In the genomic region with DNA sequence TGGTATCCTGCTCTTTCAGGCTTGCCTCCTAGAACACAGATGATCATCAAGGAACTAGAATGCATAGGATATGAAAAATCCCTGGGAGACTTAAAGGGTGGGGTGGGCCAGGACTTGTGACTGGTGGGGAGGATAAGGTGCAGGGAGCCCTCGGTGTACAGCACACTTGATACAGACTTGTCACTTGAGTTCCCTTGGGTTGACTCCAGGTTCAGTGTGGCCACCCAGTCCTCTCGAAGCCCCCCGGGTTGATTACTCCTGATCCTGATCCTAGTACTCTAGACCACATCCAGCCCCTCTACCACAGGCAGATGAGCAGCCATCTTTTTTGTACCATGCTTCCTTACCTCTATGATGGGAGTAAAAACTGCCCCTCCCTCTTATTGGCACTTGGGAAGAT, we compare ENCODE assay signal across 13 mouse cellular contexts. TPM values are rescaled to one million over a fixed set of nuclear protein-coding genes. Genes with fewer than 3 reads are reported as not detected.
DNase-seq lines count a peak whose midpoint lies in the region; ATAC-seq and TF ChIP-seq lines count a peak whose summit lies in the region.
"Had no signal": no experiment of that assay in that cellular context is flagged by ENCODE, and none has a peak within 500 bp of the region (broad histone marks: within the 10 kb centered on the region; RNA-seq: fewer than 3 reads in every experiment).

No protein-coding gene starts in this region.

- H3K9ac ChIP-seq in heart, adult 2 months (ENCODE audit: low read depth, low read length), result no peak overlapping the region
- no peak overlapping the region for H3K9ac ChIP-seq in kidney, embryonic 16.5 days (replicated peaks; ENCODE audit: low read length)
- no peak overlapping the region for H3K9ac ChIP-seq in neural tube, embryonic 15.5 days (replicated peaks)
- H3K9ac ChIP-seq in stomach, embryonic 16.5 days (ENCODE audit: low read length), result peak overlapping the region; percentile 67
- H3K9ac ChIP-seq: hindbrain, embryonic 14.5 days had no signal

- peaks cover 30% of the 10 kb centered on the region for H3K4me1 ChIP-seq in heart, adult 2 months (ENCODE audit: control insufficient read depth, insufficient read depth, low read length)
- peaks cover 68% of the 10 kb centered on the region for H3K4me1 ChIP-seq in kidney, embryonic 16.5 days (ENCODE audit: insufficient read depth, low read length)
- H3K4me1 ChIP-seq in neural tube, embryonic 15.5 days, result peaks cover 52% of the 10 kb centered on the region
- peaks cover 53% of the 10 kb centered on the region for H3K4me1 ChIP-seq in stomach, embryonic 16.5 days (ENCODE audit: control insufficient read depth, insufficient read depth, low read length)

- DNase-seq in heart, adult 2 months, result no peak
- no peak for DNase-seq in heart, adult 9 months (ENCODE audit: low spot score in 2 of 2)
- DNase-seq in kidney, postnatal 4 days, result no peak
- no peak for DNase-seq in neural tube, embryonic 10.5 days (ENCODE audit: extremely low spot score, low spot score)
- no peak for DNase-seq in spleen, postnatal 14 days (ENCODE audit: low spot score in 2 of 2)
- DNase-seq: B cell, adult 2 months; cerebellum, adult 8-10 months had no signal

- WGBS in heart, adult 2 months, result 85% methylated on average over 3 of the region's 3 CpGs
- WGBS in kidney, embryonic 16.5 days, result 86% methylated on average over 3 of the region's 3 CpGs
- 94% methylated on average over 3 of the region's 3 CpGs for WGBS in neural tube, embryonic 15.5 days
- WGBS in stomach, embryonic 16.5 days, result 78% methylated on average over 3 of the region's 3 CpGs

- H3K27me3 ChIP-seq in heart, adult 2 months (ENCODE audit: control insufficient read depth, insufficient read depth, low read length), result no peaks in the 10 kb centered on the region
- H3K27me3 ChIP-seq in kidney, embryonic 16.5 days (ENCODE audit: insufficient read depth, low read length), result no peaks in the 10 kb centered on the region
- H3K27me3 ChIP-seq in neural tube, embryonic 15.5 days (replicated peaks), result 0 out of 2 replicates have a peak, but pooled peaks cover 3% of the 10 kb centered on the region
- H3K27me3 ChIP-seq in stomach, embryonic 16.5 days (ENCODE audit: control insufficient read depth, insufficient read depth, low read length), result no peaks in the 10 kb centered on the region

- H3K27ac ChIP-seq in heart, adult 2 months, result peak overlapping the region; percentile 86
- H3K27ac ChIP-seq in kidney, embryonic 16.5 days (ENCODE audit: low read length), result peak overlapping the region; percentile 75
- peak overlapping the region; percentile 72; the same call in 1 of the 2 replicates for H3K27ac ChIP-seq in neural tube, embryonic 15.5 days (replicated peaks)
- peak overlapping the region; percentile 98 for H3K27ac ChIP-seq in stomach, embryonic 16.5 days (ENCODE audit: low read length)

- TF ChIP-seq CTCF in heart, adult 2 months (IDR thresholded peaks at IDR 0.05), result no peak

- H3K4me3 ChIP-seq in heart, adult 2 months, result no peak overlapping the region
- H3K4me3 ChIP-seq in kidney, embryonic 16.5 days (ENCODE audit: low read length), result no peak overlapping the region
- no peak overlapping the region for H3K4me3 ChIP-seq in neural tube, embryonic 15.5 days (replicated peaks)
- H3K4me3 ChIP-seq in stomach, embryonic 16.5 days (replicated peaks; ENCODE audit: low read length), result no peak overlapping the region
- H3K4me3 ChIP-seq: erythroblast, embryonic 14.5 days had no signal

- H3K4me2 ChIP-seq in kidney, embryonic 16.5 days (replicated peaks; ENCODE audit: low read depth, low read length), result no peak overlapping the region
- H3K4me2 ChIP-seq in neural tube, embryonic 15.5 days, result peak overlapping the region; percentile 87; the same call in 1 of the 2 replicates
- peak overlapping the region; percentile 72 for H3K4me2 ChIP-seq in stomach, embryonic 16.5 days (ENCODE audit: low read depth, low read length)

- TF ChIP-seq EP300 in heart, adult 2 months (IDR thresholded peaks at IDR 0.05; ENCODE audit: insufficient read depth, low read depth, low read length), result no peak

- no peaks in the 10 kb centered on the region; the same call in 1 of the 2 replicates for H3K36me3 ChIP-seq in heart, adult 2 months (ENCODE audit: control insufficient read depth, insufficient read depth, low read length)
- H3K36me3 ChIP-seq in kidney, embryonic 16.5 days (ENCODE audit: insufficient read depth, low read length), result no peaks in the 10 kb centered on the region
- H3K36me3 ChIP-seq in neural tube, embryonic 15.5 days, result peaks cover 4% of the 10 kb centered on the region
- no peaks in the 10 kb centered on the region for H3K36me3 ChIP-seq in stomach, embryonic 16.5 days (ENCODE audit: control insufficient read depth, insufficient read depth, low read length)

- H3K9me3 ChIP-seq in kidney, embryonic 16.5 days (ENCODE audit: low read length), result no peaks in the 10 kb centered on the region
- H3K9me3 ChIP-seq in neural tube, embryonic 15.5 days (replicated peaks), result no peaks in the 10 kb centered on the region
- H3K9me3 ChIP-seq in stomach, embryonic 16.5 days (replicated peaks; ENCODE audit: control insufficient read depth, low read length), result no peaks in the 10 kb centered on the region
- H3K9me3 ChIP-seq: megakaryocyte, embryonic 14.5 days had no signal

- ATAC-seq in kidney, embryonic 16.5 days (ENCODE audit: low FRiP score, low TSS enrichment), result no peak
- no peak for ATAC-seq in neural tube, embryonic 15.5 days (ENCODE audit: low FRiP score)
- ATAC-seq in stomach, embryonic 16.5 days (ENCODE audit: insufficient read depth, low FRiP score), result no peak

- TF ChIP-seq POLR2A in heart, adult 2 months (IDR thresholded peaks at IDR 0.05; ENCODE audit: insufficient read depth, low read depth, low read length), result no peak

- intact Hi-C loops in heart, adult 2 months (cut with DNase I), result no loop called here

- 0 out of 2 replicates have a peak, but pooled peaks cover 2% of the 10 kb centered on the region for H3K79me2 ChIP-seq in heart, adult 2 months (replicated peaks; ENCODE audit: control insufficient read depth, insufficient read depth, low read length)

RNA-seq across cellular contexts. Expression of a gene that starts 4.2 kb away (rescaled TPM):
- total RNA-seq in heart, adult 2 months (2021), result 10 to 100 TPM in 1 of 2 experiments, 1 to 10 TPM in 1; 3.8 to 13.8 TPM
- 5.3 and 6.3 TPM in 2 replicates for polyA plus RNA-seq in heart, adult 2 months (2012; rRNA removed)
- 4.2 and 4.6 TPM in 2 replicates for polyA plus RNA-seq in kidney, embryonic 16.5 days (2015; fragmentation: Nextera tagmentation; extraction: Ambion mirVana)
- polyA plus RNA-seq in neural tube, embryonic 15.5 days (2015; fragmentation: Nextera tagmentation; extraction: Ambion mirVana), result 4.9 and 5.3 TPM in 2 replicates
- polyA plus RNA-seq in stomach, embryonic 16.5 days (2015; fragmentation: Nextera tagmentation; extraction: Ambion mirVana), result 7.7 and 8.9 TPM in 2 replicates

RNA-seq across cellular contexts. Expression of a gene that starts 39.5 kb away (rescaled TPM):
- 1 to 10 TPM; 5.0 to 5.1 TPM for total RNA-seq in heart, adult 2 months (2021)
- polyA plus RNA-seq in heart, adult 2 months (2012; rRNA removed), result 5.0 and 5.3 TPM in 2 replicates
- 10.7 and 11.3 TPM in 2 replicates for polyA plus RNA-seq in kidney, embryonic 16.5 days (2015; fragmentation: Nextera tagmentation; extraction: Ambion mirVana)
- polyA plus RNA-seq in neural tube, embryonic 15.5 days (2015; fragmentation: Nextera tagmentation; extraction: Ambion mirVana), result 10.0 and 10.3 TPM in 2 replicates
- 7.3 and 7.9 TPM in 2 replicates for polyA plus RNA-seq in stomach, embryonic 16.5 days (2015; fragmentation: Nextera tagmentation; extraction: Ambion mirVana)

RNA-seq across cellular contexts. Expression of a gene that starts 41.1 kb away (rescaled TPM):
- total RNA-seq in heart, adult 2 months (2021), result 10 to 100 TPM; 17.4 to 18.2 TPM
- polyA plus RNA-seq in heart, adult 2 months (2012; rRNA removed), result 23.6 and 25.8 TPM in 2 replicates
- 69.0 and 72.2 TPM in 2 replicates for polyA plus RNA-seq in kidney, embryonic 16.5 days (2015; fragmentation: Nextera tagmentation; extraction: Ambion mirVana)
- 114 and 172 TPM in 2 replicates for polyA plus RNA-seq in neural tube, embryonic 15.5 days (2015; fragmentation: Nextera tagmentation; extraction: Ambion mirVana)
- 58.6 and 67.2 TPM in 2 replicates for polyA plus RNA-seq in stomach, embryonic 16.5 days (2015; fragmentation: Nextera tagmentation; extraction: Ambion mirVana)

RNA-seq across cellular contexts. Expression of a gene that starts 56.3 kb away (rescaled TPM):
- 10 to 100 TPM; 47.3 to 49.0 TPM for total RNA-seq in heart, adult 2 months (2021)
- 36.6 and 43.6 TPM in 2 replicates for polyA plus RNA-seq in heart, adult 2 months (2012; rRNA removed)
- polyA plus RNA-seq in kidney, embryonic 16.5 days (2015; fragmentation: Nextera tagmentation; extraction: Ambion mirVana), result 140 and 143 TPM in 2 replicates
- polyA plus RNA-seq in neural tube, embryonic 15.5 days (2015; fragmentation: Nextera tagmentation; extraction: Ambion mirVana), result 144 and 149 TPM in 2 replicates
- polyA plus RNA-seq in stomach, embryonic 16.5 days (2015; fragmentation: Nextera tagmentation; extraction: Ambion mirVana), result 113 and 115 TPM in 2 replicates
